Mouse (Mus musculus): ENCODE results near the gene Tomm70a.
"Not testable (repeated sequence)": the region's sequence is repeated elsewhere in the genome, so short reads cannot be mapped to it uniquely, and the experiment has no call there.

The Tomm70a gene

DNA sequence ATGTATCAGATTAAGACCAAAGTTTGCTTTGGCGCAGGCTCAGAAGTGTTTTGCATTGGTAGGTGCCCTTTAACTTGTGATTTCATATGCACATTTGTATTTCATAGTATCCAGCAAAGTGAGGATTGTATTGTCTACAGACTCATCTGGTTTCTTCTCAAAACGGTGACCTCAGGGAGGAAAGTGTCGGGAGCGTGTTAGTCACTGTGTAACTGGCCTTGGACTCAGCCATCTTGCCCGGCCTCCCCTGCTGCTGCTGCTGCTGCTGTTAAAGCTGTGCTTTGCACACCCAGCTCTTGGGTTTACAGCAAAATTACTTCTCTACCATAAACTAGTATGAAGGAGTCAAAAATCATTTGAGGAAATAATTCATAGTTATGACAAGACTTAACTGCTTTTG lies 23.2 kb downstream of the Tomm70a start:
- DNase-seq (ENCODE audit: low read depth, low spot score), result no peak

DNA sequence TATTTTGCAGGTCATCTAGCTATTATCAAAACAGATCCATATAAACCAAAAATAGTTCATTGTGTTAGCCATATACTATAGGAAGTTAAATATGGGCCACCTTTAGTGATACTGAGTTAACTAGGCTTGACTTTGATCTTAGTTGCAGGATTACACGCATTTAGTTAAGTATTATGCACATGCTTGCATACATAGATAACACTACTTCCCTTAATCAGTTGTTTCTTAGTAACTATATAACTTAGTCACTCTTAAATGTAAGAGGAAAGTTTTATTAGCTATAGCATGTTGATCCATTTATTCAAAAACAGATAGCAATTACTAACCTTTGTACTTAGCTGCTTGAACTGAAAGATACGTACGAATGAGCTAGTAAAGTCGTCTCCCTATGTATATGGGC lies 29.9 kb downstream of the Tomm70a start:
- DNase-seq (ENCODE audit: low read depth, low spot score), result no peak

DNA sequence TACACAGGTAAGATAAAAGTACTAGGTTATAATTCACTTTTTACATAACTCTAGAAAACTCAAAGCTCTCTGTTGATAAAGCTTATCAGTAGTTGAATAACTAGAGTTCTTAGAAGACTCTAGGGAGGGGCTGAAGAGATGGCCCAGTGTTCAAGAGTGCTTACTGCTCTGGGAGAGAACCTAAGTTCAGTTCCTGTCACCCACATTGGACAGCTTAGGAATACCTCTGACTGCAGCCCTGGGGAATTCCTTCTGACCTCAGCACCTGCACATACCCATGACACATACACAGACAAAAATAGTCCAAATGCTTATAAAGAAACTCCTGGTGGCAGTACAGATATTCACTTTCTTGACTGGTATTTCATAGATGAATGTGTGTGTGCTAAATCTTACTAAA lies 34.4 kb downstream of the Tomm70a start:
- DNase-seq (ENCODE audit: low read depth, low spot score), result no peak

DNA sequence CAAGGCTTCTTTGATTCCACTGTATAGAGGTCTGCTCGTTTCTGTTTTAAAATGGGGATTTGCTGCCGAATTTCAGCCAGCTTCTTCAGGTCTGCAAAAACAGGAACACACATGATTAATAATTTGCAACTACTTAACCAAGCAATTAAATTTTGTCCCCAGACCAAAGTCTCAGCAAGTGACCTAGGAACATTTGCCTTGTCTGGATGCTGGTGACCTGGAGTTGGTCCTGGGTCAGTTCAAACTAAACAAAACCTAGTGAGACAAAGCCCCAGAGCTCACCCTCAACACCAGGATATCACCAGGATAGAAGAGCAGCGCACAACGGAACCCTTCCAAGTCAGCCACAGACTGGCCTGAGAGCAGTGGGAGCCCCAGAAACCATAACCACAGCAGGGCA lies 35.6 kb downstream of the Tomm70a start:
- DNase-seq (ENCODE audit: low read depth, low spot score), result no peak

DNA sequence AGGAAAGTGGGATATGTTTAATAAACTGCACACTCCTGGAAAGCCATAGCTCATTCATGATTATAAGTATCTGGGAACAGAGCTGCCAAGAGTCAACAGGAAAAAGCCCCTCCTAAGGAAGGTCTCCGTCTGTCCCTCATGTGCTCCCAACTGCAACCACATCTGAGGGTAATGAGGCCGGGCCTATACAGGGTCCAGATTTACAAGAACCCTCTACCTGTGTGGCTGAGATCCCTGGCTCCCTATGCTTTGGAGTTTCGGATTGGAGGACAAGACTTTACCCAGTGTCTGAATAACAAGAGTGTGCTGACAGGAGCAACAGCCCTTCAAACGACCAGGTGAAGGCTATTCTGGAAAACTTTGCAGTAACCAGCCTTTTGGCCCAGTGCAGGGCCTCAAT lies 36.2 kb downstream of the Tomm70a start:
- no peak for DNase-seq (ENCODE audit: low read depth, low spot score)

DNA sequence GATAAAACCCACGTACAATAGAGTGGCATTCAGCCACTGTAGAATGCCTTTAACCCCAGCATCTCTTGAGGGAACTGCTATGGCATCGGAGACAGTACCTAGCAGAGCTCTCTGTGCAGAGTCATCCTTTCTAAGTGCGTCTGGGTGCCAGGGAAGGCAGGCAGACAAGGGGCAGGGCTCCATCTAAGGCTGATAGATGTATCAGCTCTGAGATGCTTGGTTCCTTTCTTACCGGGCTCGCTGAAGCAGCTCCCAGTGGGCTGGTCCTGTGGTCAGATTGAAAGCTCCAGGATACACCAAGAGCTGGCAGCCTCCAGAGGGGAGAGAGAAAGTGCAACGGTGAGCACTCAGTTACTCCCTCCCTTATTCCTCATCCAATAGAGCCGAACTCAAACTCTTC lies 38.3 kb downstream of the Tomm70a start:
- DNase-seq (ENCODE audit: low read depth, low spot score), result no peak

DNA sequence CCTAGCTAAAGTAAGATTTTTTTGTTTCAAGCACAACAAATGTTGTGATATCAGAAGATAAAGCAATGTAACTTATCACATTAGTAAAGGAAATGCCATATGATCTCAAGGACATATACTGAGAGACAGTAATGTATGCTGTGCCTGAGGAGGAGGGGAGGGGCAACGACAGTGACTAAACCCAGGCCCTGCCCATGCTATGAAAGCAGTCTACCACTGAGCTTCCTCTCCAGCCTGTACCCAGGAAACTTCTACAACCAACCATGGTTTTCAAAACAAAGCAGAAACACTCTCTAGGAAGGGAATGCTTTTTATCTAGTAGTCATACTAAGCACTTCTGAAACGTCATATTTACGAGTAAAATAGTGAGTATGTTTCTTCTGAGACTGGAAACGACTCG lies 41.3 kb downstream of the Tomm70a start:
- DNase-seq (ENCODE audit: low read depth, low spot score), result no peak

DNA sequence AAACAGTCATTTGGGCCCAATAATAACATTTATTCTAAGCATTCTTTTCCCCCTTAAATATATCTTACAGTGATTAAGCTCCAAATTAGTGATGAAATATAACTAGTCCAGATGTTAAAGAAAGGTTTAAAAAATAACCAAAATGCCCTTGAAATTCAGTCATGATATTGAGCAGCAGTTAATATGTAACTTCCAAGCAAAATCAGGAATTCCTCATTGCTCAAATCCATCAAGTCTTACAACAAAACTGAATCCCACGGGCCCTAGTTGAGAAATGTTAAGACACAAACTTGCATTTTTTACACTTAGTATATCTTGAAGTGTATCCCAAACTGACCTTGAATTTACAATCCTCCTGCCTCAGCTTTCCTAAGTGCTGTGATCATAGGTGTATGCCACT lies 42.2 kb downstream of the Tomm70a start:
- no peak for DNase-seq (ENCODE audit: low read depth, low spot score)

DNA sequence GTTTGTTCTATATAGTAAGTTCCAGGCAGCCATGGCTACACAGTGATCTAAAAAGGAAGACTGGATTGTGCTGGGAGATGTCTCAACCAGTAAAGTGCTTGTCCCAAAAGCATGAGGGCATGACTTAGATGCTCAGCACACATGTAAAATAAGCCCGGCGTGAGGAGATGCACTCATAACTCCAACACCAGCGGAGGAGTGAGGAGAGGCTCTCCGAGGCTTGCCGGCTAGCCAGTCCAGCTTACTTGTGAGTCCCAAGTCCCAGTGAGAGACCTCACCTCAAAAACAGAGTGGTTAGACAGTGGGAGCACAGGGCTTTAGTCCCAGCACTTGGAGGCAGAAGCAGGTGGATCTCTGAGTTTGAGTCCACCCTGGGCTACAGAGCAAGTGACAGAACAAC lies 43.7 kb downstream of the Tomm70a start:
- DNase-seq (ENCODE audit: low read depth, low spot score), result no peak

DNA sequence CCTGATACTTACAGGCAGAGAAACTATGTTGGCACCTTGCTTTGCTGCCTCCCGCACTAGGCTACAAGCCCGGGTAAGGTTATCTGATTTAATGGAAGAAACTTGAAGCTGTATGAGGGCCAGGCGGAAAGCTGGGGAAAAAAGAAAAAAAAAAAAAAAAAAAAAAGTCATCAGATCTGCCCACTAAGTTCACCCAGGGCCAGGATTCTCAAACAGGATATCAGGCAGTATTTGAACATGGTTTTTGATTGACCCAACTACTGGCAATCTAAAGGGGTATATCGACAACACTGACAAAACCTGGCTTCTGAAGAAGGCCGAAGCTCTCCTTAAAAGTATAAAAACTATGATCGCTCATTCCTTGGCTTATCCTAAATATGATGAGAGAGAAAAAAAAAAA lies 44.6 kb downstream of the Tomm70a start:
- DNase-seq (ENCODE audit: low read depth, low spot score), result no peak

DNA sequence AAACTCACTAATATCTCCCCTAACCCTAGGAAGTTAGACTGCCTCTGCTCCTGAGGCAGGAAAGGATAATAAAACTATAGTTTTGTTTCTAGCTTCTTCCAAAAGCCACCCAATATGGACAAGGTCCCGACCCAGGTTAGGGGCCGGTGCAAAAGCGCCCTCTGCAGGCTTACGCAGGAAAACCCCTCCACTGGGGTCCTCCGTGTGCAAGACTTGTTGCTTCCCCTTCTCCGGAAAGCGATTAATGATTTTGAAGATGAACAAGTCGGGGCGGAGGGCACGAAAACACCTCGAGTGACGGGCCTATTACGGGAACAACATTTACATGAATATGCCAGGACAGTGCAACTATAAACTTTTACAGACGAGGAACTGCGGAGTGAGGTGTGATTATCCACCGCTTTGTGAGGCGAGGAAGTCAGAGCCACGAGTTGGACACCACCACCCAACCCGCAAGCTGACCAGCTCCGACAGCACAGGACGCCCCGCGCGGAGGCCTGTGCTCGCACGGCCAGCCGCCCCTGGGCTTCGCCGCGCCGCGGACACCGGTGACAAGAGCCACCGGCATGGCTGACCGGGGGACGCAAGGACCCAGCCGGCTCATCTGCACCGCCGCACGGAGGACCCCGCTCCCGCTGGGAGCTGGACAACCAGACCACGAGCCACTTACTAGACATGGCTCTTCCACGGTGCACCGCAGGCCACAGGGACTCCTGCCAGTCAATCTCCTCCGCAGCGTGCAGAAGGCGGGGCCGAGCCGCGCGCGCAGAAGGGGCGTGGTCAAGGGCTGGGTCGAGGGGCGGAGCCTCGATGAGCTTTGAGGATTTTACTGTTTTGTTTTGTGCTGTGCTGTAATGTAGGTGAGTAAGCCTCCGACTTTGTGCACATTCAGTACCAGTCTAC lies 45.4 kb downstream of the Tomm70a start, which contains the start of gene Nit2:
Gene Nit2 (minus strand): TSS at position 731 of the 903 bp plus-strand sequence.
- peak; percentile 93 for DNase-seq (ENCODE audit: low read depth, low spot score)

DNA sequence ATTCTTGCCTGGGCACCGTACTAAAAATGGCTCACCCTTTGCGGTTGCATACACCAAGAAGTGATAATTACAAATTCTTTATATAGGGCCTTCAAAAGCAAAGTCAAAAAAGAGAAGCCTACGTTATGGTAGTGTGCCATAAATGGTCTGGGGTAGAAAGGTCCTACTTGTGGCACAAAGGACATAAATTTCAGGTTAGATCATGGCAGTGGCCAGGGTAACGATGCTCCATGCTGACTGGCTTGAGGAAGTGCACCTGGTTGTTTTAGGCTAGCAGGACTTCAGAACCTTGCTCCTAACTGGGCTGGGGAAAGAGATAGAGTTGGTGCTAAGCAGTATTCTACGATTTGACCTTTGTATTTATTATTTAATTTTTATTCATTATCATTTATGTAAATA lies 46.0 kb downstream of the Tomm70a start:
- no peak for DNase-seq (ENCODE audit: low read depth, low spot score)

DNA sequence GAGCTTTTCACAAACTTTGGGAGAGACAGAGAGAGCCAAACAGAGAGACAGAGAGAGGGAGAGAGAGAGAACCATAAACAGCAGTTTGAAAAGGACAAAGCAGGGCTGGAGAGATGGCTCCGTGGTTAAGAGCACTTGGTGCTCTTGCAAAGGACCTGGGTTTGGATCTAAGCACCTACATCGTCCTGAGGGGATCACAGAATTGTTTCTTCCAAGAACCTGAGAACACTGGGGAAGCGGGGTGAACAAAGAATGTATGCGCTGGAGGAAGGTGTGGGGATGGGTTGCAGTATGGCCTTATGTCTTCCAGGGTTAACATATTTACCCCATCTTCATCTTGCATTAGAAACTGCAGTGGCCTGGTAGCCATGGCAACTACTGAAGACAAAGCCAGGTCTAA lies 46.7 kb downstream of the Tomm70a start:
- DNase-seq (ENCODE audit: low read depth, low spot score), result no peak

DNA sequence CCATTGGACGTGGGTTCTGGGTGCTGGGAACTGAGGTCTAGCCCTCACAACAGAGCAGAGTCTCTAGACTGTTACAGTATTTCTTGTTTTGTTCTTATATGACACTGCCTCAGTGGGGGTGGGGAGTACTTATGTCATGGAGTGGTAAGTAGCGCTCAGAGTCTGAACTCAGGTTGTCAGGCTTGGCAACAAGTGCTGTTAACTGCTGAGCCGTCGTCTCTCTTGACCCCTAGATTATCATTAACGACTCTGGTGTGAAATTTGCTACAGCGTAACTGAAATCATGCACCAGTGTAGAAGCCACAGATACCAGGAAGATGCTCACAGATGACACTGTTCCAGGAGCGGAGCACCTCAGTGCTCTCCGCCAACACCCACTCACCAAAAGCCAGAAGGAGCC lies 49.7 kb downstream of the Tomm70a start:
- no peak for DNase-seq (ENCODE audit: low read depth, low spot score)

DNA sequence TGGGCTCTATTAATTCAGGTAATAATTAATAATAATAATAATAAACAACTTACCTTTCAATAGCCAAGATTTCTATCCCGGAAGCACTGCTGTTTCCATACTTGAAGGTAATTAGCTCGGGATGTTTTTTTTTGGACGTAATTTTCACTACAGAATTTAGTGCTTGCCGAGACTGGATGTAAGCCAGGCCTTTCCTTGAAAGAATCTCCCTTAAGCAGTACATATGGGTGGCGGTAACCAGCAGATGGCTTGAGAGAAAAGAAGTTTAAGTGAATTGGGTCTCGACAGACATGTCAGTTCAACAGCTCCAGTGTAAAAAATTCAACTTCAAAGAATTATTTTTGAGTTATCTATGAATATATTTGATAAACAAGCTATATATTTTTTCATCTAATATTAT lies 50.1 kb downstream of the Tomm70a start:
- peak; percentile 67 for DNase-seq (ENCODE audit: low read depth, low spot score)

DNA sequence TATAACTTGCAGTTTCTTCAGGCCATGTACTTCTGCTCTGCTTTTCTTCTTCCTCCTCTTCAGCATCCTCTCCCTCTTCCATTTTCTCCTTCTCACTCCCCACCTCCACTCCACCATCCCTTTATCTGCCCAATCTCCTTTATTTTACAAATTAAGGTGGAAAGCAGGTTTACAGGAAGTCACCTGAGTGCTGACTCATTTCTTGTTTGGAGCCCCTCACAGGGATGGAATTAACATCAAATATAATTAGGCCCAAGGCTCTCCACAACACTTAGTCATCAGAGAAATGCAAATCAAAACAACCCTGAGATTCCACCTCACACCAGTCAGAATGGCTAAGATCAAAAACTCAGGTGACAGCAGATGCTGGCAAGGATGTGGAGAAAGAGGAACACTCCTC lies 53.0 kb downstream of the Tomm70a start:
- DNase-seq (ENCODE audit: low read depth, low spot score), result not testable (repeated sequence)

DNA sequence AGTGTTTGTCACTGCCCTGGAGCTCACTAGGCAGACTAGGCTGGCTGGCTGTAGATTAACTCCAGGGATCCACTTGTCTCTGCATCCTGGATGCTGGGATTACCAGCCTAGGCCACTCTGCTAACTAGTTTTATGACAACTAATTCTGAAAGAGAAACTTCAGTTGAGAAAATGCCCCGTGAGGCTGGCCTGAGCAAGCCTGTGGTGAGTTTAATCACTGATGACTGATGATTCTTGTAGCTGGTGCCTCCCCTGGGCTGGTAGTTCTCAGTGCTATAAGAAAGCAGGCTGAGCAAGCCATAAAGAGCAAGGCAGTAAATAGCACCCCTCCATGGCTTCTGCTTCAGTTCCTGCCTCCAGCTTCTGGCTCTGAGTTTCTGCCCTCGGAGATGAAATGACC lies 54.2 kb downstream of the Tomm70a start:
- DNase-seq (ENCODE audit: low read depth, low spot score), result no peak

DNA sequence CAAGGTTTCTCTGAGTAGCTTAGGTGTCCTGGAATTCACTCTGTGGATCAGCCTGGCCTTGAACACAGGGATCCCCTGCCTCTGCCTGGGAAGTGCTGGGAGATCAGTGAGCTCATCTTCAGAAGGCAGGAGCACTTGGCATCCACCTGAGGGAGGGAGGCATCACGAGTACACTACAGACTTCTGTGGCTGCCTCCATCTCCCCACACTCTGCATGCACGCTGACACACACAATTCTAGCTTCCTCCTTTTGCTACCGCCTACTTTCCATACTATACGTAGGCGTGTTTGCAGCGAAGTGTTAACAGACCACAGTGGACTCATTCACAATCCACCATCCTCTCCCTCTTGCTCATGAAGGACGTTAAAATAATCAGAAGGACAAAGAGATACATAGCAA lies 54.8 kb downstream of the Tomm70a start:
- DNase-seq (ENCODE audit: low read depth, low spot score), result peak; percentile 84

DNA sequence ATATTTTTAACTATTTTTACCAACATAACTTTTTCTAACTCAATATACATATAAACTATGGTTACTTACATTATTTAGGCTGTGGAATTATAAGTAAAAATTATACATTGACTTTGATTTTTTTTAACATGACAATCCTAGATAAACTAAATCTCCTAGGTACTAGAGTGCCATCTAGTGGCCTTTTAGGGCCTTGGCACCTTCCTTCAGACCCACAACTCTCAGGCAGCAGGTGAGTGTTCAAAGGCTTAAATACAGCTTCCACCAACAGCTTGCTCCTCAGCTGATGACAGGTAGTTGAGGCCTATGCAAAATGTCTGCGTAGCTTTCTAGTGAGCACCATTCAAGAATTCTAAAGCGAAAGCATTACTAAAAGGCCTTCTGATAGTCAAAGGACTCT lies 55.8 kb downstream of the Tomm70a start:
- DNase-seq (ENCODE audit: low read depth, low spot score), result peak; percentile 75

DNA sequence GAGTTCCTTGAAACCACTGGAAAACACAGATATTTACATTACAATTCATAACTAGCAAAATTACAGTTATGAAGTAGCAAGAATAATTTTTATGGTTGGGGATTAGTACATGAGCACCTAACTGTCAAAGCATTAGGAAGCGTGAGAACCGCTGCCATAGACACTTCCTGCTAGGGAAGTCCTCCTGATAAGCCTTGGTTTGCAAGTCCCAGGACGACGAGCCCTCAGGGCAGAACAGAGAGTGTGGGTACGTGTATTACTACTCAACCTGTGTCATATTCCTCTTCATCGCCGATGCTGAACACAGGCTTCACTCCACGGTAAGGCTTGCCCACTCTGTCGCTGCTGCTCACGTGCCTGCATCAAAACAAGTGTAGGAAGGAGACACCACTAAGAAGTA lies 56.2 kb downstream of the Tomm70a start:
- DNase-seq (ENCODE audit: low read depth, low spot score), result no peak

DNA sequence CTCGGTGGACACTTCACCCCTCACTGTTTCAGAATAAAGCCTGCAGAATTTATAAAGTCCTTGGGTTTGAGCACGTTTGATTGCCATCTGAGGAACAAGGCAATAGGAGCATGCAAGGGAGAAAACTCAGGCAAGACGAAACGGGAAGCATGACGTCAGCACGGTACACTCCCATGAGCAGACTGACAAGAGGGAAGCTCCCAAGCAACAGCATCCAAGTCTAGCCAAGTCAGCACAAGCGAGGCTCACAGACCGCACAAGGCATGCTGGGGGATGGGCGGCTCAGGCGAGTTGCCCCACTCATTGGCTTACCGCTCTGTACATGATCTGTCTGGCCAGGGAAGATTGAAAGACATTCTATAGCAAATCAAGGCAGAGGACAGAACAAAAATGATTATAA lies 59.7 kb downstream of the Tomm70a start:
- DNase-seq (ENCODE audit: low read depth, low spot score), result peak; percentile 72

DNA sequence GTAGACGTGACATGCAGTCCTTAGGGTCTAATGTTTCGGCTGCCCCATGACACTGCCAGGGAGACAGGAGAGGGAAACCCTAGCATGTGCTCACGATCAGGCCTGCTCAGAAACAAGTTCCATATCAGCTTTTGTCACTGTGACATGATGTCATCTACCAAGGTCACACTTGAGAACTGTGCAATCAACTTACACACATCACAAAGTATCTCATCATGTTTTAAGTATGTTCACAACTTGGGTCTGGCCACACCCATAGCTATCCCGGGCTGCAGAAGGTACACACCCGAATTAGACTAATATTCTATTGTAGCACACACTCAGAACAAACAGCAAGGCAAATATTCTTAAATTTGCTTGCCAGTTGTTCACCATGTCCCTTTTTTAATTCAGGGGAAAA lies 60.5 kb downstream of the Tomm70a start:
- no peak for DNase-seq (ENCODE audit: low read depth, low spot score)

DNA sequence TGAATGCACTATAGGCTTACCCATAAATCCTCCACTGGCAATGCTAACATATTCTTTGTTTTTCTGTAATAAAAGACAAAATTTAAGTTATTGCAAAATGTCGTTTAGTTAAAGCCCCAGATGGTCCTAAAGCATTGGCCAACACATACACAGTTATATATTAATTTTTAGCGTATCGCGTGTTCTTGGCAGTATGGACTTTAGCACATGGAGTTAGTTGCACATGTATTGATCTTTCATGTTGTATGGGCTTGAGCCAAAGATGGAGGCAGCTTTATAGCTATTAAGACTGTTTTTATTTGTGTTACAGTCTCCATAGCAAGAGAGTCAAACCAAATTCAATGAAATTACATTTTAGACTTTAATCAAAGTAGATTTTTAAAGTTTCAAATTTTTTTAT lies 65.1 kb downstream of the Tomm70a start:
- no peak for DNase-seq (ENCODE audit: low read depth, low spot score)

DNA sequence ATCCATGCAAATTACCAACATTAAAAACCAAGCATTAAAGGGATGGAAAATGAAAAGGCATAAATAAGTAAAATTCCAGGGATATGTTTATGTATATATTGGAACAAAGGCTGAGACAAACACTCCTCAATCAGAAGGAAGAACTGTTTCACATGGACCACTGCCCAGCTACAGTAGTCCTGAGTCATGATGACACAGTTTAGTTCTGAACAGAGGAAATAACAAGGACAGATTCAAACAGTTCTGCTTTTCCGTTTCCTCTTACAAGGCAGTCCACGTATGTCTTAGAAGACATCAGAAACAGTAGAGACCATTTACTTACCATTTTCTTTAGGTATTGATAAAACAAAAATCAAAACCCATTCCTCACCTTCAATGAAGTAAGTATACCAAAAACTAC lies 68.0 kb downstream of the Tomm70a start:
- DNase-seq (ENCODE audit: low read depth, low spot score), result peak; percentile 51

Measured in brain, adult 2 months (tissue).